15 mouse cellular contexts compared by ENCODE assay signal in genomic region chr3:116862621-116863020, GRCm38 (mm10). TPM values are rescaled to one million over a fixed set of nuclear protein-coding genes. Genes with fewer than 3 reads are reported as not detected.
DNase-seq lines count a peak whose midpoint lies in the region; ATAC-seq and TF ChIP-seq lines count a peak whose summit lies in the region.
"Had no signal": no experiment of that assay in that cellular context is flagged by ENCODE, and none has a peak within 500 bp of the region (broad histone marks: within the 10 kb centered on the region; RNA-seq: fewer than 3 reads in every experiment).

No protein-coding gene starts in this region.

- H3K9me3 ChIP-seq in intestine, postnatal 0 days (ENCODE audit: control insufficient read depth), result no peaks in the 10 kb centered on the region
- no peaks in the 10 kb centered on the region for H3K9me3 ChIP-seq in intestine, embryonic 15.5 days
- no peaks in the 10 kb centered on the region for H3K9me3 ChIP-seq in CH12.LX (replicated peaks; ENCODE audit: low read length)
- H3K9me3 ChIP-seq in MEL (replicated peaks; ENCODE audit: insufficient read depth, low read length), result no peaks in the 10 kb centered on the region
- no peaks in the 10 kb centered on the region for H3K9me3 ChIP-seq in liver, embryonic 16.5 days (replicated peaks; ENCODE audit: control insufficient read depth, low read length)
- H3K9me3 ChIP-seq: forebrain, embryonic 15.5 days; limb, embryonic 15.5 days; midbrain, embryonic 13.5 days had no signal

- no peak for TF ChIP-seq RAD21 in CH12.LX (IDR thresholded peaks at IDR 0.05; ENCODE audit: low read depth, low read length)
- no peak for TF ChIP-seq RAD21 in MEL (IDR thresholded peaks at IDR 0.05; ENCODE audit: low read depth, low read length)

- no peaks in the 10 kb centered on the region for H3K36me3 ChIP-seq in intestine, postnatal 0 days (ENCODE audit: control insufficient read depth, insufficient read depth)
- H3K36me3 ChIP-seq in intestine, embryonic 15.5 days, result no peaks in the 10 kb centered on the region
- peaks cover 3 to 15% of the 10 kb centered on the region in 2 experiments for H3K36me3 ChIP-seq in CH12.LX (replicated peaks in 1 of 2; ENCODE audit: control insufficient read depth in 1 of 2, insufficient read depth in 1 of 2, low read length in 1 of 2)
- peaks cover 7 to 37% of the 10 kb centered on the region in 2 experiments for H3K36me3 ChIP-seq in MEL (ENCODE audit: control insufficient read depth in 1 of 2, insufficient read depth in 2 of 2, low read length in 2 of 2)
- peaks cover 11% of the 10 kb centered on the region for H3K36me3 ChIP-seq in liver, embryonic 16.5 days (ENCODE audit: control insufficient read depth, insufficient read depth)
- H3K36me3 ChIP-seq: forebrain, embryonic 15.5 days; limb, embryonic 15.5 days; midbrain, embryonic 13.5 days had no signal

- DNase-seq in CH12.LX (ENCODE audit: extremely low read depth) (no peak), MEL (ENCODE audit: low read depth, low spot score) (no peak)
- no peak for DNase-seq in frontal cortex, postnatal 14 days (ENCODE audit: low spot score in 2 of 2)
- no peak for DNase-seq in adrenal gland, postnatal 25 days
- DNase-seq: adrenal gland, postnatal 10 days; gastrocnemius, adult 2 months; kidney, adult 11 months; kidney, postnatal 14 days; lung, postnatal 36 days had no signal

- no peak overlapping the region for H3K9ac ChIP-seq in intestine, postnatal 0 days (ENCODE audit: low read depth, low read length)
- no peak overlapping the region for H3K9ac ChIP-seq in intestine, embryonic 15.5 days
- H3K9ac ChIP-seq in CH12.LX (ENCODE audit: insufficient read depth, low read depth) (0 out of 2 replicates have a peak overlapping the region, but pooled peaks have one; percentile 26), MEL (ENCODE audit: control insufficient read depth, low read depth, low read length, poor library complexity, severe bottlenecking) (peak overlapping the region; percentile 49)
- peak overlapping the region; percentile 62 for H3K9ac ChIP-seq in liver, embryonic 16.5 days (ENCODE audit: low read depth, low read length)
- H3K9ac ChIP-seq: forebrain, embryonic 15.5 days; limb, embryonic 15.5 days; midbrain, embryonic 13.5 days had no signal

- peak overlapping the region; percentile 21 for H3K4me2 ChIP-seq in intestine, postnatal 0 days (replicated peaks; ENCODE audit: low read depth)
- H3K4me2 ChIP-seq in intestine, embryonic 15.5 days (replicated peaks), result no peak overlapping the region
- H3K4me2 ChIP-seq in CH12.LX (ENCODE audit: insufficient read depth, low read depth, poor library complexity, severe bottlenecking), result peak overlapping the region; percentile 22; the same call in 1 of the 2 replicates
- H3K4me2 ChIP-seq in liver, embryonic 16.5 days (ENCODE audit: low read depth, low read length), result peak overlapping the region; percentile 79

- TF ChIP-seq POLR2A in CH12.LX (IDR thresholded peaks at IDR 0.05; ENCODE audit: low read depth, low read length) (no peak), MEL (IDR thresholded peaks at IDR 0.05; ENCODE audit: control insufficient read depth in 1 of 2, insufficient read depth in 1 of 2, low read depth in 1 of 2, low read length in 2 of 2, poor library complexity in 1 of 2) (no peak)

- no peaks in the 10 kb centered on the region for H3K4me1 ChIP-seq in intestine, postnatal 0 days (replicated peaks; ENCODE audit: control insufficient read depth, insufficient read depth, low read length)
- peaks cover 5% of the 10 kb centered on the region; the same call in 1 of the 2 replicates for H3K4me1 ChIP-seq in intestine, embryonic 15.5 days (replicated peaks)
- peaks cover 8 to 42% of the 10 kb centered on the region in 2 experiments for H3K4me1 ChIP-seq in CH12.LX (ENCODE audit: control insufficient read depth in 1 of 2, insufficient read depth in 2 of 2)
- H3K4me1 ChIP-seq in MEL (ENCODE audit: control insufficient read depth in 1 of 2, insufficient read depth in 2 of 2, low read length in 2 of 2), result peaks cover 7 to 27% of the 10 kb centered on the region in 2 experiments
- peaks cover 45% of the 10 kb centered on the region for H3K4me1 ChIP-seq in liver, embryonic 16.5 days (ENCODE audit: control insufficient read depth, low read depth, low read length)

- dilution Hi-C loops in CH12.LX (cut with MboI; ENCODE audit: extremely low pct_ligation_motif_present, extremely low pct_unique_long_range_greater_than_20kb, low sequenced_read_pairs), result no loop called here

- in situ Hi-C loops in CH12.LX (cut with MboI; ENCODE audit: low pct_ligation_motif_present, low pct_unique_long_range_greater_than_20kb, low sequenced_read_pairs), result no loop called here

- H3K27ac ChIP-seq in intestine, postnatal 0 days (ENCODE audit: low read depth, low read length), result no peak overlapping the region
- no peak overlapping the region for H3K27ac ChIP-seq in intestine, embryonic 15.5 days
- no peak overlapping the region for H3K27ac ChIP-seq in CH12.LX (ENCODE audit: insufficient read depth, low read depth)
- H3K27ac ChIP-seq in MEL (ENCODE audit: control insufficient read depth, low read depth, low read length), result peak overlapping the region; percentile 62
- peak overlapping the region; percentile 49; the same call in 1 of the 2 replicates for H3K27ac ChIP-seq in liver, embryonic 16.5 days (ENCODE audit: low read length)
- H3K27ac ChIP-seq: forebrain, embryonic 15.5 days; gastrocnemius, adult 2 months; limb, embryonic 15.5 days; midbrain, embryonic 13.5 days had no signal

- ATAC-seq in intestine, postnatal 0 days, result no peak
- ATAC-seq in intestine, embryonic 15.5 days, result no peak
- ATAC-seq in liver, embryonic 16.5 days (ENCODE audit: low read depth), result no peak

- no peak overlapping the region for H3K4me3 ChIP-seq in intestine, postnatal 0 days (ENCODE audit: low read depth, low read length)
- H3K4me3 ChIP-seq in intestine, embryonic 15.5 days (replicated peaks), result no peak overlapping the region
- H3K4me3 ChIP-seq in CH12.LX (replicated peaks in 1 of 3; ENCODE audit: low read depth in 2 of 3, low read length in 2 of 3, poor library complexity in 1 of 3) (peak overlapping the region in 2 of 3 experiments; percentile 43 to 86), MEL (ENCODE audit: control insufficient read depth in 1 of 2, insufficient read depth in 1 of 2, low read depth in 2 of 2, low read length in 2 of 2) (peak overlapping the region; percentile 54 to 66)
- peak overlapping the region; percentile 87 for H3K4me3 ChIP-seq in liver, embryonic 16.5 days (ENCODE audit: low read depth, low read length)

- TF ChIP-seq CTCF in intestine, postnatal 0 days (IDR thresholded peaks at IDR 0.05; ENCODE audit: low read depth), result no peak
- TF ChIP-seq CTCF in CH12.LX (conservative IDR thresholded peaks at IDR 0.05 in 1 of 2, IDR thresholded peaks at IDR 0.05 in 1 of 2; ENCODE audit: low read depth in 2 of 2, low read length in 2 of 2), result no peak
- no peak for TF ChIP-seq CTCF in MEL (IDR thresholded peaks at IDR 0.05 in 2 of 3, conservative IDR thresholded peaks at IDR 0.05 in 1 of 3; ENCODE audit: control insufficient read depth in 1 of 3, insufficient read depth in 1 of 3, low read depth in 2 of 3, low read length in 3 of 3, poor library complexity in 1 of 3, severe bottlenecking in 1 of 3)

- 50% methylated on average over 1 of the region's 1 CpGs for WGBS in intestine, postnatal 0 days
- 72% methylated on average over 1 of the region's 1 CpGs for WGBS in intestine, embryonic 15.5 days
- WGBS in liver, embryonic 16.5 days (ENCODE audit: insufficient replicate concordance), result 33% methylated on average over 1 of the region's 1 CpGs

- TF ChIP-seq EP300 in CH12.LX (IDR thresholded peaks at IDR 0.05; ENCODE audit: low read length), result no peak
- TF ChIP-seq EP300 in MEL (IDR thresholded peaks at IDR 0.05; ENCODE audit: low read depth in 1 of 2, low read length in 2 of 2), result no peak

- H3K79me2 ChIP-seq in CH12.LX (replicated peaks; ENCODE audit: control insufficient read depth, extremely low read depth, insufficient read depth, poor library complexity, severe bottlenecking) (no peaks in the 10 kb centered on the region), MEL (ENCODE audit: control insufficient read depth, insufficient read depth, low read length, poor library complexity) (peaks cover 49% of the 10 kb centered on the region)

- H3K27me3 ChIP-seq in intestine, postnatal 0 days (replicated peaks; ENCODE audit: control insufficient read depth, insufficient read depth, low read length), result no peaks in the 10 kb centered on the region
- no peaks in the 10 kb centered on the region for H3K27me3 ChIP-seq in intestine, embryonic 15.5 days (replicated peaks)
- H3K27me3 ChIP-seq in CH12.LX (replicated peaks) (no peaks in the 10 kb centered on the region), MEL (ENCODE audit: control insufficient read depth in 1 of 2, insufficient read depth in 2 of 2, low read length in 2 of 2) (no peaks in the 10 kb centered on the region)
- H3K27me3 ChIP-seq in liver, embryonic 16.5 days (ENCODE audit: control insufficient read depth, insufficient read depth, low read depth, low read length), result no peaks in the 10 kb centered on the region
- H3K27me3 ChIP-seq: forebrain, embryonic 15.5 days; limb, embryonic 15.5 days; midbrain, embryonic 13.5 days had no signal

TF ChIP-seq in MEL, 35 proteins besides CTCF, POLR2A, EP300 and RAD21 (continues in another document):
- no peak for TF ChIP-seq ETS1 (IDR thresholded peaks at IDR 0.05; ENCODE audit: low read depth, low read length)

RNA-seq across cellular contexts. Expression of gene Frrs1, which starts 3.4 kb away (rescaled TPM):
- 18.6 and 18.9 TPM in 2 replicates for polyA plus RNA-seq in intestine, postnatal 0 days (2015; fragmentation: Nextera tagmentation; extraction: Ambion mirVana)
- polyA plus RNA-seq in intestine, embryonic 15.5 days (2015; fragmentation: Nextera tagmentation; extraction: Ambion mirVana), result 36.6 and 39.0 TPM in 2 replicates
- total RNA-seq in CH12.LX (2012; rRNA removed), result 12.3 and 16.5 TPM in 2 replicates
- total RNA-seq in CH12.LX (2014; rRNA removed), result 11.0 and 13.1 TPM in 2 replicates
- polyA plus RNA-seq in CH12.LX (2012; ENCODE audit: insufficient read length, low read depth), result 22.5 and 34.9 TPM in 2 replicates
- 78.5 and 88.3 TPM in 2 replicates for total RNA-seq in MEL (2012; rRNA removed)
- 100 to 1,000 TPM in 1 of 2 experiments, 10 to 100 TPM in 1; 84.6 to 625 TPM for polyA plus RNA-seq in MEL (2012; ENCODE audit: insufficient read depth in 1 of 2, insufficient read length in 2 of 2, low read depth in 1 of 2, low replicate concordance in 2 of 2, missing spikeins in 1 of 2)
- 44.2 and 51.8 TPM in 2 replicates for polyA plus RNA-seq in liver, embryonic 16.5 days (2015; fragmentation: Nextera tagmentation; extraction: Ambion mirVana)
- 22.6 and 31.4 TPM in 2 replicates for total RNA-seq in adrenal gland, postnatal 25 days (2021)

RNA-seq across cellular contexts. Expression of gene Agl, which starts 54.7 kb away (rescaled TPM):
- 6.3 and 6.9 TPM in 2 replicates for polyA plus RNA-seq in intestine, postnatal 0 days (2015; fragmentation: Nextera tagmentation; extraction: Ambion mirVana)
- 12.1 and 12.2 TPM in 2 replicates for polyA plus RNA-seq in intestine, embryonic 15.5 days (2015; fragmentation: Nextera tagmentation; extraction: Ambion mirVana)
- total RNA-seq in CH12.LX (2012; rRNA removed) (3.2 and 4.7 TPM in 2 replicates), CH12.LX (2014; rRNA removed) (5.2 and 5.7 TPM in 2 replicates), MEL (2012; rRNA removed) (4.6 and 5.6 TPM in 2 replicates)
- polyA plus RNA-seq in CH12.LX (2012; ENCODE audit: insufficient read length, low read depth) (5.7 and 5.8 TPM in 2 replicates), MEL (2012; ENCODE audit: insufficient read depth in 1 of 2, insufficient read length in 2 of 2, low read depth in 1 of 2, low replicate concordance in 2 of 2, missing spikeins in 1 of 2) (10 to 100 TPM; 11.9 to 21.1 TPM)
- polyA plus RNA-seq in liver, embryonic 16.5 days (2015; fragmentation: Nextera tagmentation; extraction: Ambion mirVana), result 14.3 and 19.6 TPM in 2 replicates
- 50.5 and 57.7 TPM in 2 replicates for total RNA-seq in adrenal gland, postnatal 25 days (2021)

Comparison
In these comparisons a context has a peak if more than half of its experiments do, and no peak if none do; other contexts are left out.
1. H3K27ac ChIP-seq: peak in MEL (single experiment) and liver, embryonic 16.5 days (single experiment); none in intestine, postnatal 0 days (single experiment), intestine, embryonic 15.5 days (single experiment) and CH12.LX (single experiment).
2. H3K4me3 ChIP-seq: peak in CH12.LX (2 of 3), MEL (2 of 2) and liver, embryonic 16.5 days (single experiment); none in intestine, postnatal 0 days (single experiment) and intestine, embryonic 15.5 days (single experiment).
3. H3K9ac ChIP-seq: peak in CH12.LX (single experiment), MEL (single experiment) and liver, embryonic 16.5 days (single experiment); none in intestine, postnatal 0 days (single experiment) and intestine, embryonic 15.5 days (single experiment).